ENCODE assay signal across 20 mouse cellular contexts in genomic region chr14:34317431-34317830, GRCm38 (mm10). TPM values are rescaled to one million over a fixed set of nuclear protein-coding genes. Genes with fewer than 3 reads are reported as not detected.
"Had no signal": no experiment of that assay in that cellular context is flagged by ENCODE, and none has a peak within 500 bp of the region (broad histone marks: within the 10 kb centered on the region; RNA-seq: fewer than 3 reads in every experiment).

No protein-coding gene starts in this region.

- H3K9ac ChIP-seq: limb, embryonic 15.5 days; liver, embryonic 12.5 days; midbrain, embryonic 13.5 days; neural tube, embryonic 12.5 days had no signal

- H3K4me3 ChIP-seq: limb, embryonic 15.5 days; liver, embryonic 12.5 days; midbrain, embryonic 13.5 days; myocyte; neural tube, embryonic 12.5 days had no signal

- H3K4me2 ChIP-seq: limb, embryonic 15.5 days; liver, embryonic 12.5 days; midbrain, embryonic 13.5 days; neural tube, embryonic 12.5 days had no signal

- H3K27me3 ChIP-seq: limb, embryonic 15.5 days; liver, embryonic 12.5 days; midbrain, embryonic 13.5 days; neural tube, embryonic 12.5 days had no signal

- H3K27ac ChIP-seq: kidney, postnatal 0 days; limb, embryonic 15.5 days; liver, embryonic 12.5 days; midbrain, embryonic 13.5 days; neural tube, embryonic 12.5 days; stomach, postnatal 0 days had no signal

- DNase-seq: kidney, postnatal 36 days; layer of hippocampus, adult 9-11 months; layer of hippocampus, postnatal 36 days; lung, postnatal 36 days; thymus, adult 18-20 months; thymus, postnatal 25 days had no signal

- H3K9me3 ChIP-seq: limb, embryonic 15.5 days; liver, embryonic 12.5 days; midbrain, embryonic 13.5 days; neural tube, embryonic 12.5 days had no signal

- ATAC-seq: liver, embryonic 12.5 days; midbrain, embryonic 13.5 days had no signal

RNA-seq across cellular contexts. Expression of gene Fam25c, which starts 37.8 kb away (rescaled TPM):
- total RNA-seq: layer of hippocampus, adult 18-20 months; layer of hippocampus, postnatal 36 days; left cerebral cortex, postnatal 25 days; megakaryocyte progenitor cell, adult 5-6 weeks; midbrain, postnatal 0 days; neutrophil, adult 5-6 weeks had no signal
- polyA plus RNA-seq: limb, embryonic 11.5 days; liver, embryonic 12.5 days; lung, embryonic 16.5 days; midbrain, embryonic 13.5 days; midbrain, postnatal 0 days; myocyte; neural tube, embryonic 12.5 days had no signal

RNA-seq across cellular contexts. Expression of gene Sncg, which starts 57.2 kb away (rescaled TPM):
- total RNA-seq: megakaryocyte progenitor cell, adult 5-6 weeks; neutrophil, adult 5-6 weeks had no signal

RNA-seq across cellular contexts. Expression of gene Mmrn2, which starts 57.8 kb away (rescaled TPM):
- total RNA-seq: megakaryocyte progenitor cell, adult 5-6 weeks; neutrophil, adult 5-6 weeks had no signal
